Mouse (Mus musculus) gastrocnemius, adult 2 months (tissue): Measurements from ENCODE around the gene Gm5771. TPM values are rescaled to one million over a fixed set of nuclear protein-coding genes. Genes with fewer than 3 reads are reported as not detected.
"Not testable (repeated sequence)": the region's sequence is repeated elsewhere in the genome, so short reads cannot be mapped to it uniquely, and the experiment has no call there.

Source experiments
- DNase-seq: peaks from one replicate; pipeline ENCODE4 v3.0.0; 2022
- H3K27ac ChIP-seq: fragments of 200-600 bp; 2 replicates; pipeline ENCODE4 v1.8.1; 2022; ENCODE audit warnings: mild to moderate bottlenecking
- H3K4me3 ChIP-seq: fragments of 200-600 bp; 2 replicates; pipeline ENCODE4 v1.8.1; 2022; ENCODE audit warnings: mild to moderate bottlenecking, moderate library complexity
- CTCF ChIP-seq: fragments of 200-600 bp; IDR thresholded peaks from 2 replicates; pipeline ENCODE4 v1.8.1; 2022; ENCODE audit warnings: antibody characterized with exemption, mild to moderate bottlenecking, moderate library complexity
- intact Hi-C: fragments of 180-260 bp; cut with DNase I; formaldehyde crosslinking; loops from one replicate; pipeline ENCODE4 v1.15.1; 2025
- long read RNA-seq, 2 experiments: library from polyadenylated mRNA; stranded (forward); transcript quantifications; one replicate each; pipeline ENCODE4 v2.0.0; 2021
- total RNA-seq, 2 experiments: library from RNA; stranded (reverse); gene quantifications; 2 replicates each; pipeline ENCODE4 v1.2.3; 2021

Gene Gm5771
- not detected for total RNA-seq
- long read RNA-seq, experiment 1 = 0 reads
- long read RNA-seq, experiment 2 = 0 reads

DNA sequence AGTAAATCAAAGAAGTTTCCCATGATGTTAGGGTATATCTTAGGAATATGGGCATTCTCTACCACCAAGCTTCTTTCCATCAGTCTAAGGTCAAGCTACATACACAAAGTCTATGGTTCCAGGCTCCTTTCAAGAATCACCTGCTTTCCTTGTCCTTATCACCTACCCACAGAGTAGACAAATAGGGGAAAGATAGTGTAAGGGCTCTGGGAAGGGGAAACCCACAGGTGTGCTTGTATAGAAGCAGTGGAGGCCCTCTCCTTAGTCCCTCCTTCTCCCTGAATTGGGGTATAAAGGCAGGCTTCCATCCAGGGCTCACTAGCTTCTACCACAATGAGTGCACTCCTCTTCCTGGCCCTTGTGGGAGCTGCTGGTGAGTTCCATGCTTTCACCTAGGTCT, at the start of gene Gm5771:
Gene Gm5771, plus strand, starts transcription at position 301 of the 400 bp plus-strand sequence.
- intact Hi-C loops = loop anchor here (5.0 kb wide), 1 partner anchor 65 kb away; the partner anchor contains the start of gene Prss1
- DNase-seq, H3K27ac ChIP-seq: not testable (repeated sequence)

DNA sequence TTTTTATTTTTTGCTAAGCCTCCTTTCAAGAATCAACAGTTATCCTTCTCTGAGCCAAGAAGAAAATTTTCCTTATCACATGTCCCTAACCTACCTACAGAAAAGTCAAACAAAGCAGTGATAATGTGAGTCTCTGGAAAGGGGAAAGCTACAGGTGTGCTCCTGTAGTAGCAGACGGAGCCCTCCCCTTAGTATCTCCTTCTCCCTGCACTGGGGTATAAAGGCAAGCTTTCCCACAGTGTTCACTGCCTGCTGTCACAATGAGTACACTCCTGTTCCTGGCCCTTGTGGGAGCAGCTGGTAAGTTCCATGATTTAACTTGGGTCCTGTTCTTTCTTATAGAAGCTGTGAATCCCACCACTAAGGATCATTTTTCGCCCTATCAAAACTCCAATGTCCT, 38.2 kb upstream of the Gm5771 start, which contains the start of gene Try10:
Gene Try10, plus strand, starts transcription at position 174 of the 400 bp plus-strand sequence.
- intact Hi-C loops = no loop called here
- no peak for TF ChIP-seq CTCF
- no peak for DNase-seq
- no peak within 1 kb of the TSS for H3K4me3 ChIP-seq
- no peak within 1 kb of the TSS for H3K27ac ChIP-seq

More for the DNA sequence above, at the start of gene Gm5771:
- not testable (repeated sequence) for H3K4me3 ChIP-seq

DNA sequence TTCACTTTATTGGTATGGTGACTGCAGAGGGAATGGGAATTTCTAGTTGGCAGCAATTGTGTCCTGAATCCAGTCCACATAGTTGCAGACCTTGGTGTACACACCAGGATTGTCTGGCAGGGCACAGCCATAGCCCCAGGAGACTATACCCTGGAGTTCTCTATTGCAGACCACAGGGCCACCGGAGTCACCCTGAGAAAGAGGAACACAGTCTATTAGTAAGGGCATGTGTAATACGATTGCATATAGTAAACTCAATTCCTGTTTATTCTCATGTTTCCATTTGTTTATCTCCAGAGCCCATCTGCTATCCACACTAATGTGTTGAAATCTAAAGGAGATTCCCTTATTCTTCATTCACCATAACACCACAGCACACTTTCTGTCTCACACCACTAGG, 18.4 kb upstream of the Gm5771 start:
- intact Hi-C loops, DNase-seq, H3K27ac ChIP-seq, H3K4me3 ChIP-seq: not testable (repeated sequence)

DNA sequence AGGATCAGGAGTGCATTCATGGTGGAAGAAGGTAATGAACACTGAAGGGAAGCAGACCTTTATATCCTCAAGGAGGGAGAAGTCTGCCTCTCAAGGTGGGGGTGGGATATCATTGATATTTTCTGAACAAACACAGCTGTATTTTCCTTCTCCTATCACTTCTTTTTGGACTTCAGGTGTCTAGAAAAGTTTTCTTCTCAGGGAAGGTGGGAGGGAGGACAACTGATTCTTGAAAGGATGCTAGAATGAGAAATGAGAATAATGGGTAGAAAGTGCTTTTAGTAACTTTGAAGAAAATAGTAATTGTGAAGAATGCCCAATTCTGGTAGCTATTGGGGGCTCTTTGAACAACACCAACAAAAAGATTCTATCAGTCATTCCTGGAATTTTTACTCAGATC, 14.6 kb upstream of the Gm5771 start, which contains the start of gene Prss3:
Gene Prss3, minus strand, starts transcription at position 101 of the 400 bp plus-strand sequence.
- DNase-seq, intact Hi-C loops, H3K4me3 ChIP-seq, H3K27ac ChIP-seq: not testable (repeated sequence)

DNA sequence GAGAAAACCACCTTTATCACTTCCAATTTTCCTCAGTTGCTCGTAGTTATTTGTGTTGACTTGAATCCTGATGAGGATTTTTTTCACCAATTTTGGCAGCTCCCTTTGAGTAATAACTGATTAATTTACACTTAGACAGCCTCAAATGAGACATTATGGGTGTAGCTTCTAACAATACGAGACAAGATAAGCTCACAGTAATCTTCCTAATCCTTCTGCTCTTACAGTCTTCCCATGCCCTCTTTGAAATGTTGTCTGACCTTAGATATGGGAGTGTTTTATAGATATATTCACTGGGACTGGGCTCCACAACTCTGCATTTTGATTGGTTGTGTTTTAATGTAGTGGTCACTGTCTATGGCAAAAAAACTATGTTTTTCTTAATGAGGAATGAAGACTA, 5.4 kb upstream of the Gm5771 start:
- Histone ChIP-seq H3K27ac (no peak overlapping the region), H3K4me3 (no peak overlapping the region)
- no peak for TF ChIP-seq CTCF
- DNase-seq = no peak
- intact Hi-C loops = no loop called here

DNA sequence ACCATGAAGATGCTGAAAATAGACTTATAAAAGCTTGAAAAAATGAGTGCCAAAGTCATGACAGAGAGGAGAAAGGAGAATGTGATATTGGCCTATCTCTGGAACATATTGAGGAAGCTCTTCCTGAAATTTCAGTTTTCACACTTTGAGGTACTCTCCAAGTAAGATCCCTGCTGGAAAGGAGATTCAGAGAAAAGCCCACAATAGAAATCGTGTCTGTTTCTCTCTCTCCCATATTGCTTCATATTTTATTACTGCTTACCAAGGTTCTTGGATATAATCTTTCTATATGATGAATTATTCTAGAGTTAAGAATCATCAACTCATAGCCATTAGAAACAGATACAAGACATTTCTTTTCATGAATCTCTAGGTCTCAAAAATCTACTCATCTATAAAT, 516 bp upstream of the Gm5771 start:
- DNase-seq, H3K27ac ChIP-seq, H3K4me3 ChIP-seq: not testable (repeated sequence)
- intact Hi-C loops = loop anchor here (5.0 kb wide), 1 partner anchor 66 kb away; the partner anchor contains the start of gene Prss1

DNA sequence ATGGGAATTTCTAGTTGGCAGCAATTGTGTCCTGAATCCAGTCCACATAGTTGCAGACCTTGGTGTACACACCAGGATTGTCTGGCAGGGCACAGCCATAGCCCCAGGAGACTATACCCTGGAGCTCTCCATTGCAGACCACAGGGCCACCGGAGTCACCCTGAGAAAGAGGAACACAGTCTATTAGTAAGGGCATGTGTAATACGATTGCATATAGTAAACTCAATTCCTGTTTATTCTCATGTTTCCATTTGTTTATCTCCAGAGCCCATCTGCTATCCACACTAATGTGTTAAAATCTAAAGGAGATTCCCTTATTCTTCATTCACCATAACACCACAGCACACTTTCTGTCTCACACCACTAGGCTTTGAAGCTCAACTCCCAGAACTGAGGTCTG, 50.1 kb downstream of the Gm5771 start:
- intact Hi-C loops, H3K27ac ChIP-seq, H3K4me3 ChIP-seq, DNase-seq: not testable (repeated sequence)

DNA sequence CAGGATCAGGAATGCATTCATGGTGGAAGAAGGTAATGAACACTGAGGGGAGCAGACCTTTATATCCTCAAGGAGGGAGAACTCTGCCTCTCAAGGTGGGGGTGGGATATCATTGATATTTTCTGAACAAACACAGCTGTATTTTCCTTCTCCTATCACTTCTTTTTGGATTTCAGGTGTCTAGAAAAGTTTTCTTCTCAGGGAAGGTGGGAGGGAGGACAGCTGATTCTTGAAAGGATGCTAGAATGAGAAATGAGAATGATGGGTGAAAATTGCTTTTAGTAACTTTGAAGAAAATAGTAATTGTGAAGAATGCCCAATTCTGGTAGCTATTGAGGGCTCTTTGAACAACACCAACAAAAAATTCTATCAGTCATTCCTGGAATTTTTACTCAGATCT, 53.9 kb downstream of the Gm5771 start, which contains the start of gene Gm10334:
Gene Gm10334, minus strand, starts transcription at position 101 of the 400 bp plus-strand sequence.
- H3K27ac ChIP-seq, H3K4me3 ChIP-seq, intact Hi-C loops, DNase-seq: not testable (repeated sequence)

Other genes starting within 250 kb of the Gm5771 start
- not detected for gene Try4, start 90.1 kb upstream of the Gm5771 start, total RNA-seq
- not detected for gene Try5, start 75.5 kb upstream of the Gm5771 start, total RNA-seq
- gene Try10, start 38.3 kb upstream of the Gm5771 start, total RNA-seq = not detected
- gene Prss3, start 14.7 kb upstream of the Gm5771 start, total RNA-seq = not detected
- gene Gm10334, start 53.8 kb downstream of the Gm5771 start, total RNA-seq = not detected
- not detected for gene Prss1, start 66.6 kb downstream of the Gm5771 start, total RNA-seq
- not detected for gene Prss2, start 129.4 kb downstream of the Gm5771 start, total RNA-seq
- gene Ephb6, start 213.1 kb downstream of the Gm5771 start, total RNA-seq = under 1 TPM; 0.54 to 0.98 TPM
- gene Trpv6, start 244.0 kb downstream of the Gm5771 start, total RNA-seq = not detected